Mouse (Mus musculus) CH12.LX (cell line): Measurements from ENCODE around the gene Muc20.

Source experiments
- CTCF ChIP-seq, 2 experiments: IDR thresholded peaks in 1 of 2; conservative IDR thresholded peaks in 1 of 2; 2 replicates each; pipeline ENCODE4 v1.5.1; 2011 to 2012; ENCODE audit warnings: low read depth in 2 of 2, low read length in 2 of 2, improper control_type of control experiment in 1 of 2, inconsistent platforms in 1 of 2, mild to moderate bottlenecking in 1 of 2, moderate library complexity in 1 of 2
- EP300 ChIP-seq: IDR thresholded peaks from 2 replicates; pipeline ENCODE4 v1.6.1; 2011; ENCODE audit warnings: low read length, improper control_type of control experiment
- GABPA ChIP-seq: IDR thresholded peaks from 2 replicates; pipeline ENCODE4 v1.6.1; 2012; ENCODE audit warnings: low read depth, low read length, improper control_type of control experiment, inconsistent platforms; ENCODE audit not compliant: insufficient replicate concordance
- HCFC1 ChIP-seq: IDR thresholded peaks from 2 replicates; pipeline ENCODE4 v1.6.1; 2012; ENCODE audit warnings: low read depth, mild to moderate bottlenecking, inconsistent platforms, low read length, improper control_type of control experiment
- JUND ChIP-seq: conservative IDR thresholded peaks from 2 replicates; pipeline ENCODE4 v1.6.1; 2011; ENCODE audit warnings: low read depth, low read length, improper control_type of control experiment
- POLR2A ChIP-seq: IDR thresholded peaks from 2 replicates; pipeline ENCODE4 v1.6.1; 2011; ENCODE audit warnings: low read depth, mild to moderate bottlenecking, improper control_type of control experiment, low read length
- POLR2AphosphoS2 ChIP-seq: IDR thresholded peaks from 2 replicates; pipeline ENCODE4 v1.6.1; 2011; ENCODE audit warnings: low read depth, low read length, improper control_type of control experiment
- RCOR1 ChIP-seq: conservative IDR thresholded peaks from 2 replicates; pipeline ENCODE4 v1.6.1; 2012; ENCODE audit warnings: low read depth, mild to moderate bottlenecking, inconsistent platforms, low read length, improper control_type of control experiment
- ZC3H11A ChIP-seq: IDR thresholded peaks from 2 replicates; pipeline ENCODE4 v1.6.1; 2012; ENCODE audit warnings: low read depth, mild to moderate bottlenecking, inconsistent platforms, low read length, improper control_type of control experiment
- ZMIZ1 ChIP-seq: IDR thresholded peaks from 2 replicates; pipeline ENCODE4 v1.6.1; 2012; ENCODE audit warnings: low read depth, mild to moderate bottlenecking, inconsistent platforms, low read length, improper control_type of control experiment

DNA sequence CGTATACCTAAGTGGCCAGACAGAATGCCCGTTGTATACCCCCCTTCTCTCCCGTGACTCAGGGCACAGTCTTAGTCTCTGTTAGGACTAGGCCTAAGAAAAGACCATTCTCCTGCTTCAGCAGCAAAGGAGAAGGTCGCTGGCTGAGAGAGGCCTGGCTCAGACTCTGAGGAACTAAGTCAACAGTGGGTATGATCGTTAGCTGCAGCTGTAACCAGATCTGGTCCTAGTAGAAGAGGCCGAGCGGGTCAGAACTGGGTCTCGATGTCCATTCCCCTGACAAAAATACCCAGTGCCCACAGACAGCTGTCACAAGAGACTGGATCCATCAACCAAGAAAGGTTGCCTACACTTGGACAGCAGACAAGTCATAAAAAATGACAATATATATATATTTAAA lies 26.3 kb upstream of the Muc20 start:
- TF ChIP-seq POLR2A (no peak), CTCF (conservative IDR thresholded peaks at IDR 0.05 in 1 of 2, IDR thresholded peaks at IDR 0.05 in 1 of 2; ENCODE audit: low read depth in 2 of 2, low read length in 2 of 2) (no peak), ZMIZ1 (no peak), RCOR1 (no peak), EP300 (no peak), JUND (no peak), GABPA (no peak), POLR2AphosphoS2 (no peak), ZC3H11A (no peak), HCFC1 (no peak)
